Mouse (Mus musculus): ENCODE data around the gene Wbp4.

GRCm38 (mm10) chr14:79480624-79481338 lies 539 bp downstream of the Wbp4 start, which contains the start of gene Elf1:
- TF ChIP-seq CTCF (IDR thresholded peaks at IDR 0.05; ENCODE audit: low read depth): no peak
- TF ChIP-seq EP300 (IDR thresholded peaks at IDR 0.05; ENCODE audit: low read depth): peak; percentile 31; the same call in 1 of the 2 replicates
